Mouse (Mus musculus): Measurements from ENCODE around the gene Dnhd1. TPM values are rescaled to one million over a fixed set of nuclear protein-coding genes. Genes with fewer than 3 reads are reported as not detected.
A peak's percentile ranks its signal among the peaks of the same experiment; 100 is the strongest.
"Not testable (repeated sequence)": the region's sequence is repeated elsewhere in the genome, so short reads cannot be mapped to it uniquely, and the experiment has no call there.

Dnhd1 gene
- total RNA-seq, 2 experiments from 2014 or later = 5.2 to 6.1 TPM

GRCm38 (mm10) chr7:105738286-105738685 lies 87.7 kb downstream of the Dnhd1 start:
- no peak for DNase-seq (ENCODE audit: low spot score in 2 of 2)

GRCm38 (mm10) chr7:105738948-105739347 lies 88.3 kb downstream of the Dnhd1 start:
- DNase-seq (ENCODE audit: low spot score in 2 of 2) = no peak

GRCm38 (mm10) chr7:105740089-105740795 lies 89.6 kb downstream of the Dnhd1 start:
- DNase-seq (ENCODE audit: low spot score in 2 of 2) = no peak

GRCm38 (mm10) chr7:105740851-105741250 lies 90.2 kb downstream of the Dnhd1 start:
- no peak for DNase-seq (ENCODE audit: low spot score in 2 of 2)

- no peak for DNase-seq (ENCODE audit: low spot score in 2 of 2)
Measured at GRCm38 (mm10) chr7:105741978-105742377, 91.4 kb downstream of the Dnhd1 start.

- not testable (repeated sequence) for DNase-seq (ENCODE audit: low spot score in 2 of 2)
Measured at GRCm38 (mm10) chr7:105742539-105743215, 92.0 kb downstream of the Dnhd1 start.

- DNase-seq (ENCODE audit: low spot score in 2 of 2) = not testable (repeated sequence)
Measured at GRCm38 (mm10) chr7:105743246-105743925, 92.8 kb downstream of the Dnhd1 start.

GRCm38 (mm10) chr7:105743926-105744590 lies 93.4 kb downstream of the Dnhd1 start, which contains the start of gene Taf10:
Gene Taf10 (minus strand): TSS chr7:105744361.
- DNase-seq (ENCODE audit: low spot score in 2 of 2) = peak; percentile 85 to 92

- no peak for DNase-seq (ENCODE audit: low spot score in 2 of 2)
Measured at GRCm38 (mm10) chr7:105747776-105748175, 97.1 kb downstream of the Dnhd1 start.

GRCm38 (mm10) chr7:105751491-105752433 lies 101.1 kb downstream of the Dnhd1 start, which contains the start of gene Tpp1:
Gene Tpp1 (minus strand): TSS chr7:105752235.
- peak; percentile 93 for DNase-seq (ENCODE audit: low spot score in 2 of 2)

- DNase-seq (ENCODE audit: low spot score in 2 of 2) = no peak
Measured at GRCm38 (mm10) chr7:105752716-105753115, 102.1 kb downstream of the Dnhd1 start.

- DNase-seq (ENCODE audit: low spot score in 2 of 2) = no peak
Measured at GRCm38 (mm10) chr7:105753281-105753680, 102.7 kb downstream of the Dnhd1 start.

GRCm38 (mm10) chr7:105761813-105762484 lies 111.3 kb downstream of the Dnhd1 start:
- no peak for DNase-seq (ENCODE audit: low spot score in 2 of 2)

GRCm38 (mm10) chr7:105762517-105763270 lies 112.1 kb downstream of the Dnhd1 start:
- no peak for DNase-seq (ENCODE audit: low spot score in 2 of 2)

GRCm38 (mm10) chr7:105764331-105764730 lies 113.7 kb downstream of the Dnhd1 start:
- DNase-seq (ENCODE audit: low spot score in 2 of 2) = no peak

- no peak for DNase-seq (ENCODE audit: low spot score in 2 of 2)
Measured at GRCm38 (mm10) chr7:105767729-105768165, 117.1 kb downstream of the Dnhd1 start.

GRCm38 (mm10) chr7:105769959-105770358 lies 119.3 kb downstream of the Dnhd1 start:
- DNase-seq (ENCODE audit: low spot score in 2 of 2) = no peak
